Mouse (Mus musculus) myocyte (in vitro differentiated cells): ENCODE data around the gene Olfr1373.

ENCODE experiments used
- POLR2A ChIP-seq: IDR thresholded peaks from one replicate; pipeline ENCODE4 v1.6.1; 2011; ENCODE audit warnings: low read depth, mild to moderate bottlenecking, control low read depth, moderate library complexity; ENCODE audit not compliant: insufficient read length
- TCF12 ChIP-seq: IDR thresholded peaks from one replicate; pipeline ENCODE4 v1.6.1; 2011; ENCODE audit warnings: mild to moderate bottlenecking, control low read depth; ENCODE audit not compliant: poor library complexity, insufficient read depth, severe bottlenecking
- TCF3 ChIP-seq: IDR thresholded peaks from one replicate; pipeline ENCODE4 v1.6.1; 2011; ENCODE audit warnings: low read depth, control low read depth; ENCODE audit not compliant: insufficient read length

GRCm38 (mm10) chr11:52130451-52131068 lies 14.8 kb downstream of the Olfr1373 start:
- TF ChIP-seq POLR2A (peak; percentile 13), TCF3 (no peak), TCF12 (no peak)
